Mouse (Mus musculus) liver, adult 2 months (tissue): Measurements from ENCODE around the gene Cryzl1. TPM values are rescaled to one million over a fixed set of nuclear protein-coding genes. Genes with fewer than 3 reads are reported as not detected.

Source experiments
- DNase-seq: peaks from one replicate; pipeline ENCODE4 v3.0.0-alpha.2; 2011; ENCODE audit warnings: low read depth, low spot score; ENCODE audit errors: extremely low read depth
- H3K27ac ChIP-seq: fragments of 200-500 bp; replicated peaks from 2 replicates; pipeline ENCODE4 v1.5.1; 2012; ENCODE audit warnings: low read depth, mild to moderate bottlenecking, control low read depth, inconsistent platforms, low read length; ENCODE audit not compliant: insufficient read depth
- H3K27me3 ChIP-seq: fragments of 200-500 bp; 2 replicates; pipeline ENCODE4 v1.6.1; 2012; ENCODE audit warnings: mild to moderate bottlenecking, moderate library complexity, low read length, inconsistent platforms; ENCODE audit not compliant: control insufficient read depth, insufficient read depth
- H3K36me3 ChIP-seq: fragments of 200-500 bp; 2 replicates; pipeline ENCODE4 v1.6.1; 2012; ENCODE audit warnings: low read length, inconsistent platforms; ENCODE audit not compliant: control insufficient read depth, insufficient read depth
- H3K4me1 ChIP-seq: fragments of 200-500 bp; 2 replicates; pipeline ENCODE4 v1.6.1; 2011; ENCODE audit warnings: low read length; ENCODE audit not compliant: control insufficient read depth, insufficient read depth
- H3K4me3 ChIP-seq: fragments of 200-500 bp; 2 replicates; pipeline ENCODE4 v1.5.1; 2011; ENCODE audit warnings: low read depth, mild to moderate bottlenecking, control low read depth, low read length, moderate library complexity; ENCODE audit not compliant: insufficient read depth
- H3K79me2 ChIP-seq: fragments of 200-500 bp; 2 replicates; pipeline ENCODE4 v1.6.1; 2012; ENCODE audit warnings: inconsistent platforms, mild to moderate bottlenecking, low read length, moderate library complexity; ENCODE audit not compliant: control insufficient read depth, insufficient read depth
- H3K9ac ChIP-seq: fragments of 200-500 bp; 2 replicates; pipeline ENCODE4 v1.6.1; 2012; ENCODE audit warnings: low read depth, mild to moderate bottlenecking, control low read depth, inconsistent platforms, low read length
- CTCF ChIP-seq: fragments of 200-500 bp; IDR thresholded peaks from 2 replicates; pipeline ENCODE4 v1.5.1; 2011; ENCODE audit warnings: low read depth, low read length, control low read depth
- POLR2A ChIP-seq: fragments of 200-500 bp; IDR thresholded peaks from 2 replicates; pipeline ENCODE4 v1.6.1; 2011; ENCODE audit warnings: low read length, control low read depth; ENCODE audit not compliant: insufficient read depth; ENCODE audit errors: extremely low read depth
- WGBS: fragments of 180-500 bp; shearing (Covaris S2); methylation state at CpG from one replicate; pipeline ENCODE4 v1.1.7; 2018; 5-methylcytosine and 5-hydroxymethylcytosine counted together
- polyA plus RNA-seq: library from polyadenylated mRNA; depleted of rRNA; stranded (reverse); fragments of >200 nt; gene quantifications from 2 replicates; pipeline ENCODE4 v1.2.3, GENCODE M21; 2012
- total RNA-seq: library from RNA; depleted of rRNA; stranded (reverse); fragments of >200 nt; gene quantifications from 2 replicates; pipeline ENCODE4 v1.2.3, GENCODE M21; 2014

The Cryzl1 gene
- total and polyA plus RNA-seq, 2 experiments, result 9.6 to 23.1 TPM

- Histone ChIP-seq H3K4me1 (peaks cover 4% of the 10 kb centered on the region; the same call in 1 of the 2 replicates), H3K36me3 (peaks cover 1% of the 10 kb centered on the region), H3K79me2 (peaks cover 3% of the 10 kb centered on the region; the same call in 1 of the 2 replicates), H3K27me3 (no peaks in the 10 kb centered on the region), H3K4me3 (peak within 1 kb of the TSS; percentile 88), H3K9ac (peak within 1 kb of the TSS; percentile 97), H3K27ac (peak within 1 kb of the TSS; percentile 42)
- TF ChIP-seq CTCF (no peak), POLR2A (0 out of 2 replicates have a peak, but pooled peaks have one; percentile 57)
- DNase-seq, result peak; percentile 61
- 1% methylated on average over 71 of the region's 71 CpGs for WGBS
Measured at GRCm38 (mm10) chr16:91688619-91689334, 40.0 kb downstream of the Cryzl1 start, which contains the start of gene Donson. Gene Donson, minus strand, starts transcription at chr16:91688770.

GRCm38 (mm10) chr16:91688023-91688618, 40.7 kb downstream of the Cryzl1 start:
- peak overlapping the region; percentile 97 for H3K9ac ChIP-seq
- 4% methylated on average over 51 of the region's 51 CpGs for WGBS
- no peak for DNase-seq
- no peaks in the 10 kb centered on the region for H3K27me3 ChIP-seq
- H3K36me3 ChIP-seq, result peaks cover 4% of the 10 kb centered on the region; the same call in 1 of the 2 replicates
- peaks cover 3% of the 10 kb centered on the region; the same call in 1 of the 2 replicates for H3K79me2 ChIP-seq
- peak overlapping the region; percentile 88 for H3K4me3 ChIP-seq
- peak overlapping the region; percentile 42; the same call in 1 of the 2 replicates for H3K27ac ChIP-seq
- peaks cover 4% of the 10 kb centered on the region; the same call in 1 of the 2 replicates for H3K4me1 ChIP-seq
- TF ChIP-seq POLR2A (no peak), CTCF (no peak)

DNA sequence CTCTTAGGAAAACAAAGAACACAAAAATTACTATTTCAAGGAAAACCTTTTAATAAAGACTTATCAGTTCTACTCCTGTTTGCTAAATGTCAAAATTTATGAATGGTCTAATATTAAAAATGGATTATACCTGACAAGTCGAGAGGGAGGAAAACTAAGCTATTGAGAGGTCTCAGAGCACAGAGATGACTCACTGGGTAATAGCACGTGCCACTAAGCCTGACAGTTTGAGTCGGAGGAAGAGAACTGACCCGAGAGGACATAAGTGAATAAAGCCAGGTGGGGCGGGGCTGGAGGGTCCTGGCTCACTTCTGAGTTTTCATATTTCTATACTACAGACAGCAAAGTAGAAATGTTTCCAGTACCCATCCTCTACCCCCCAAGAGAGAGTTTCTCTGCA, 42.4 kb downstream of the Cryzl1 start:
- H3K36me3 ChIP-seq, result peaks cover 11% of the 10 kb centered on the region

GRCm38 (mm10) chr16:91685526-91685925, 43.2 kb downstream of the Cryzl1 start:
- Histone ChIP-seq H3K4me3 (no peak overlapping the region), H3K79me2 (peaks cover 3% of the 10 kb centered on the region; the same call in 1 of the 2 replicates), H3K36me3 (peaks cover 11% of the 10 kb centered on the region), H3K27ac (no peak overlapping the region), H3K9ac (no peak overlapping the region), H3K4me1 (peaks cover 4% of the 10 kb centered on the region; the same call in 1 of the 2 replicates), H3K27me3 (no peaks in the 10 kb centered on the region)
- DNase-seq, result peak; percentile 58
- 66% methylated on average over 5 of the region's 5 CpGs for whole genome bisulfite sequencing
- TF ChIP-seq POLR2A, result no peak
- TF ChIP-seq CTCF, result no peak

More for the DNA sequence above, 42.4 kb downstream of the Cryzl1 start:
- no peak overlapping the region for H3K9ac ChIP-seq
- no peaks in the 10 kb centered on the region for H3K27me3 ChIP-seq
- no peak overlapping the region for H3K4me3 ChIP-seq
- TF ChIP-seq CTCF (no peak), POLR2A (no peak)
- WGBS, result 92% methylated on average over 5 of the region's 5 CpGs
- peaks cover 3% of the 10 kb centered on the region; the same call in 1 of the 2 replicates for H3K79me2 ChIP-seq
- no peak for DNase-seq
- no peak overlapping the region for H3K27ac ChIP-seq
- H3K4me1 ChIP-seq, result peaks cover 4% of the 10 kb centered on the region; the same call in 1 of the 2 replicates

DNA sequence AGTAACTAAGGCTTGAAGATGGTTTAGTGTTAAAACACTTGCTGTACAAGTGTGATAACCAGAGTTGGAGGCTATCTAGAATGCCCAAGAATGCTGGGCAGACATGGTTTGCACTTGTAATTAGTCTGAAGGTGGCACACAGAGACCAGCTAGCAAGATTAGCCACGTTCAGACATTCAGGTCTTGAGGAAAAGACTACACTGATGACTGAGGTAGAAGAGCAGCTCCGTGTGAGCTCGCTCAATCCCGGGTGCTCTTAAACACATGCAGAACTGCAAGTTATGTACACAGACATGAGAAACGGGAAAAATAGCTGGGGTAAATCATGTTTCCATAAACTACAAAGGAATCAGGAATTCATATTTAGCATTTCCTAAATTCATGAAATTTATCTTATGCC, 48.1 kb downstream of the Cryzl1 start:
- peaks cover 3% of the 10 kb centered on the region; the same call in 1 of the 2 replicates for H3K4me1 ChIP-seq
- no peak for DNase-seq
- H3K79me2 ChIP-seq, result no peaks in the 10 kb centered on the region
- H3K27ac ChIP-seq, result no peak overlapping the region
- no peaks in the 10 kb centered on the region for H3K27me3 ChIP-seq
- peaks cover 41% of the 10 kb centered on the region for H3K36me3 ChIP-seq
- H3K4me3 ChIP-seq, result no peak overlapping the region
- no peak for TF ChIP-seq CTCF
- no peak for TF ChIP-seq POLR2A
- WGBS, result 81% methylated on average over 5 of the region's 5 CpGs
- H3K9ac ChIP-seq, result no peak overlapping the region
